Mouse (Mus musculus) hindlimb bud, embryonic 11.5 days (tissue): ENCODE data around the gene Glis1.
A peak's percentile ranks its signal among the peaks of the same experiment; 100 is the strongest.

Experiments used
- DNase-seq: peaks from one replicate; pipeline ENCODE4 v3.0.0-alpha.2; 2012; ENCODE audit warnings: low read depth, low spot score; ENCODE audit errors: extremely low spot score

Gene Glis1

DNA sequence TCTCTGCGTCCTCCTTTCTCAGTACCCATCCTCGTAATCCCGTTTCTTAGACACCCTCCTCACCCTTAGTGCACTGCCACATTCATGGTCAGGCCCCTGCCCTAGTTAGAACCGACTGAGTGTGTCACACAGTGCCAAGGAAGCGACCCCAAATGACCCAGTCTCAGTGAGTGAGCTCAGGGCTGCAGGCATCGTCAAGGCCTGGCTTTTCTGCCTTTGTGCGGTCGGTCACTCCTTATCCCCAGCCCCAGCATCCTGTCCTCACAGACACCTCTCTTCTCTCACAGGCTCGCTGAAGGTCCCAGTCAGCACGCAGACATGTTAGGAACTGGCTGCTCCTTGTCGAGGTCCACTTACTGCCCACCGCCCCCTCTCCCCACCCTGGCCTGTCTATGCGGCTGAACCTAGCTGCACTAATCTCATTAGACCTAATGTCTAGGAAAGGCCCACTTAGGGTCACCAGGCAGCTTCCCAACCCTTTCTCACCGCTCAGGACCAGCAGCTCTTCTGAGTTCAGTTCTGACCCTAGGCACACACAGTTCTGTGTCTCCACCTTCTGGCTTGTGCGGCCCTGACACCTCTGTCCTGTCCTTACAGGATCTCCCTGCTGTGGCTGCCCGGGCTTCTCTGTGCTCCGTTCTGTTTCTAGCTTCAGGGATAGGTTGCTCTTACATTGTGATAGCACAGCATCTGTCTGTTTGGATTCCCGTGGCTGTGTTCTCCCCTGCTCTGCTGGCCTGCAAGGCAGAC is 18.1 kb downstream of the Glis1 start:
- DNase-seq = no peak

DNA sequence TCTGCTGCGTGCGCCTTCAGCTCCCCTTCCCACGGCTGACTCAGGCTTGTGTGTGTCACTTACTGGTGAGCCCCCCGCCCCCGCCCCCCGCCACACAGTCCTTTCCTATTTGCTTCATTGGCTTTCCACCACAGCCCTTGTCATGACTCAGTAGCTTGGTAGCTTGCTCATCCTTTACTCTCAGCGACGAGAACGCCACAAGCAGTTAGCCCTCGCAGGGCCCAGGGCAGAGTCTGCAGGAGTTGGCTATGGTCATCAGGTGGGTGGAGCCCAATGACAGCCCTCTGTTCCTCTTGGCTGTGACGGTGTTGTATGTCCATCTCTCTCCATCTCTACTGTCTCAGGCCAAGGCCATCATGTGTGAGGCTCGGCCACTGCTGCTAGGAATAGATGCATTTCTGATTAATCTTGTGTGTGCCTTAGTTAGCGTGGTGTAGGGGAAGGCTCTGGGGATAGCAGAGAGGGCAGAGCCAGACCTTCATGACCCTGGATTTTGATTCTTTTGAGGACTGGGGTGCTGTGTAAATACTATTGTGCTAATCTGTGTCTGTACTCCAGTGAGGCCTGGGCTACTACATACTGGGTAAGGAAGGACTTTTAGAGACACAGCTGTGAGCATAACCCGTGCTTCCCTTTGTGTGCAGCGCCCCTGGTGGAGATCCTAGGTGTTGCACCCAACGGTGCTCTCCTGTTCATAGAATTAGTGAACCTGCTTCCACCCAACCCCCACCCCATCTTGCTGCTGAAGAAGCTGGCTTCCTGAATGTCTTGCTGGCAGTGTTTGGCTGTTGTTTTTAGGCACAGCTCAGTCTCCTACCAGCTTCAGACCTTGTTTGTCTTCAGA is 19.0 kb downstream of the Glis1 start:
- peak; percentile 79 for DNase-seq

DNA sequence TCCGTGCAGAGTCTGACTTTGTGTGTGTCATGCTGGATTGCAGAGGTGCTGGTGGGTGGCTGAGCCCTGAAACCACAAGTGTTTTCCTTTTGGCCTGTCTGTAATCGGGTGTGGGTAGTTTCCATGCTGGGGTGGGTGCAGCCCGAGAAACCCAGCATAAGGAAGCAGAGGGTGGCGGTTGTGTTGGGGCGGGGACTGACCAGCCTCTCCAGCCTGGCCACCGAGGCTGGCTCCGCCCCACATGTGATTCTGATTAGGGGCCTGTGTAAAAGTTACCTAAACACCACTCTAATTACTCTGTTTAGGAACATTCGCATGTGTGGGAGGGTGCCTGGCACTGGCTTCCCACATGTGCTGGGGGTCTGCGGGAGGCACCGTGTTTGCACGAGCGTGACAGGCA is 23.2 kb downstream of the Glis1 start:
- DNase-seq = no peak

DNA sequence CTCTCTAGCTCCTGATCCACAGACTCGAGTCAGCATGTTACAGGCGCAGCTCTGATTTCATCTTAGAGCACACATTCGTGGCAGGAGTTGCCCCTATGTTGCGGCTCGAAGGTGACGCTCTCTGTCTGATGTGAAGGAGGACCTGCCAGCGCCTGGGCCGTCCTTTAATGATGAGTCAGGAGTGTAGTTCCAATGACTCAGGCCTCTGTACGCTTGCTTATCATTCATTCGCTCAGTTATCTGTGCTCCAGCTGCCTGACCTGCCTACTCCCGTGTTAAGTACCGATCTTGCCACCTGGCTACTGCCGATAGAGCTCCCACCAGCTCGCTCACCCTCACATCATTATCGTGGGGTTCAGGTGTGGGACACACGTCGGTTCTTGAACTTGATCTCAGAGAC is 24.5 kb downstream of the Glis1 start:
- no peak for DNase-seq

DNA sequence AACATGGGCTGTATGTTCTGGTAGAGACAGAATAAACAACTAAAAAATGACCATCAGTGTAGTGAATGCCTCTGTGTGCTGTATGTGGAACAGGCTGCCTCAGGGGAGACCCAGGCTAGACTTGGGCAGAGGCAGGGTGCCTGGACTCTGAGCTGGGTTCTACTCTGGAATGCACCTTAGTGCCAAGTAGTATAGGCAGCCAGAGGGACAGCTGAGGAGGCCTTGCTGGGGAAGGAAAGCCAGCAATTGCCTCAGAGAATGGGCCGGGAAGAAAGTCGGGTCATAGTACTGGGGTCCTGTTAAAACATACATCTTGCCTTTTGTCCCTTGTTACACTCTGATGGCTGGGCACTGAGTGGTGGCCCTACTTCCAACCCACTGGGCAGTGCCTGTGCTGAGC is 25.1 kb downstream of the Glis1 start:
- no peak for DNase-seq

DNA sequence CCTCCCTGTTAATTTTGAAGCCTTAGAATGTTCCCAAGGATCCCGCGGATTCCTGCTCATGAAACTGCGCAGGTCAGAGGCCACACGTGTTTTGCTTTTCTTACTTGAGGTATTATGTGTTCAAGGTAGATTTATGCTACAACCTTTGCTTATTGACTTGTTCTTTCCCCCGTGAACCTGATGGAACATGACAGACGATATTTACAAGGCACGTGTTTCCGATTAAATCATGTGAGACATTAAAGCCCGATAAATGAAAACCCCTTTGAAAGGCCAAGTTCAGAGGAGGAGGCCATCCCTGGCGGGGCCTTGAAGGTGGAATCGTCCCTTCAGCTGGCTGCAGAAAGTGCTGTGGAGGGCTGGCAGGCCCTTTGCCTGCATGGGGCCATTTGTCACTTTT is 26.1 kb downstream of the Glis1 start:
- DNase-seq = peak; percentile 97

DNA sequence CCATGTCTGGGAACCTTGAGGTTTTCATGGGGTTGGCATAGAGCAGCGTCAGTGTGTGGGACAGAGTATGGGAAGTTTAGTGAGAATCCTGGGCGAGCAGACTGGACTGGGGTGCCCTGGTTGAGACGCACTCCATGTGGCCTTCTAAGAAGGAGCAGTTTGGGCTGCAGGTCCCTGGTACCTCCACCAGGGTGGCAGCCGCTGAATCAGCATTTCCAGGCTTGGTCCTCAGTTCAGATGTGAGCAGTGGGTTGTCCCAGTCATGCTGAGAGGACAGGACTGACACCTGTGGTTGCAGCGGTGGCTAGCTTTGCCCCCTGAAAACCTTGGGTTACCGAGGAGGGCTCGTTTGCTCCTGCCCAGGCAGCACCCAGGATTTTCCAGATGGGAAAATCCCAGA is 33.4 kb downstream of the Glis1 start:
- DNase-seq = no peak

DNA sequence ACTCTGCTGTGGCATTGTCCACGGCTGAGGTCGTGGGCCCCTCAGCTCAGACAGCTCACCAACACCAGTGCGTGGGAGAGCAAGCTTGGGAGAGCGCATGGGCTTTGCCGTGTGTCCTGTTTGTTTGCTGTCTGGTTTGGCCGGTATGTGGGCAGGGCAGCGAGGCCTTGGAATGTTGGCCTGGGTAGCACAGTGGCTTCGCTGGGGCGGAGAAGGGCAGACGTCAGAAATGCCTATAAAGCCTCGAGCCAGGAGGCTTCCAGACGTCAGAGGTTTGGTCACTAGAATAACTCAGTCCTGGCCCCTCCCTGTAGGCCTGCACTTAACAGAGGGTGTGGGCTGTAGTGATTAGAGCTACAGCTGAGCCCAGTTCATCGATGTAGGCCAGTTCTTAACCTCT is 33.9 kb downstream of the Glis1 start:
- DNase-seq = no peak

DNA sequence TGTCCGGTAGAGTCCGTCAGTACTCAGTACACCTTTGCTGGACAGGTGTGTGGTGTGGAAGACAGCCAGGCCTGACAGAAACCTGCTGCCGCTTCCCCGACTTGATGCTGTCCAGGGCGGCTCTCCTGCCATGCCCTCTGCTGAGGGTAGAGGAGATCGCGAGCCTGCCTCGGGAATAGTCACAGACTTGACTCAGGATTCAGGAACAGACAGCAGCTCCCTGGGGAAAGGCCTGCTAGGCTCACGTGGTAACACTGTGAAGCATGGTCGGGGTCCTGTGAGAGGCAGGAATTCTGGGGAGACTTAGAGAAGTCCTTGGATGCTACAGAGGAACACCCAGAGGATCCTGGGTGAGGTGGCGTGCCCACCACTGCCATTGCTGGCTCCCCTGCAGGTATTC is 34.4 kb downstream of the Glis1 start:
- DNase-seq = no peak

DNA sequence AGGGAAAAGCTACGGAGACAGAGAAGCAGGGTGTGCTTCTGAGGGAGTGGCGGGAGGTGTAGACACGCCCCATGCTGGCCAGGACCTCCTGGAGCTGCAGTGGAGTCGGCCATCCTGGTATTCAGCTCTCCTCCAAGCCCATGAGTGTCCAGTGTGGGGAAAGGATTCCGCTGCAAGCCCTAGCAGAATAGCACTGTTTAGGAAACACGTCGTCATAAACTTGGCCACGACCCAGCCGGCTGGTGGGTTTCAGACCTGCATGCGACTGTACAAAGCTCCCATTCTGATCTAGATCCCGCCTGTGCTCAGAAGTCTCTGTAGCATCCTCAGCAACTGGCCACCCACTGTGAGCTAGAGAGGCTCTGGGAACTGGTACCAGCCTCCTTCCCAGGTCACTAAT is 41.9 kb downstream of the Glis1 start:
- DNase-seq = no peak

DNA sequence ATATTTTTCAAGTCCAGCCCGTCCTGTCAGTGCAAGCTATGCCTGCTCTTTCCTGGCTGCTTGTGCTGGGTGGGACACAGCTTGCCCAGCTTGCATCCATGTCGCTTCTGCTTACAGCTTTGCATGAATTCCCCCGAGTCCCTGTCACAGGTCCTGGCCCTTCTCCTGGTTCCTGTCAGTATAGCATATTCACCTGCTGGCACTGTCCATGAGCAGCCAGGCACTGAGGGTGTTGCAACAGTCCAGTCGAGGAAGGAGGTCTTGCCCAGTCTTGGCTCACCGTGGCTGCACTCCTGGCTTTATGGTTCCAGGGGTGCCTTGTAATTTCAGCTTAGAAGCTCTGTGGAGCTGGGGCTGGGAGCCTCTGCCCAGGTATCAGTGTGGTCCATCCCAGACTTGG is 44.6 kb downstream of the Glis1 start:
- DNase-seq = no peak

DNA sequence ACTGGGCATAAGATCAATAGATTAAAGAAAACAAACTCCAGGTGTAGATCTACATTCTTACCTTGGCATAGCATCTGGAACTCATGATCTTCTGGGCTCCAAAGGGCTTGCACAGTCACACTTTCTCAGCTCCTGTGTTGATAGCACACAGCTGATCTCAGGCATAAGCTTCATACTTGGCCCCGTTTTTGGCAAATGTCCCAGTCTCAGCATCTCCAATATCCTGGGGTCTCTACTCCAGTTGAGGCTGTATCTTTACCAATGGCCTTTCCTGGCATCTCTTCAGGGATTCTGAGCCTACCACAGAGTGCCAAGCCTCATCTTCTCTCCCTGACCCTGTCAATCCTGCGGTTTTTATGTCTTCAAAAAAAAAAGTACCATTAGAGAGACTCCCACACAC is 48.1 kb downstream of the Glis1 start:
- no peak for DNase-seq

DNA sequence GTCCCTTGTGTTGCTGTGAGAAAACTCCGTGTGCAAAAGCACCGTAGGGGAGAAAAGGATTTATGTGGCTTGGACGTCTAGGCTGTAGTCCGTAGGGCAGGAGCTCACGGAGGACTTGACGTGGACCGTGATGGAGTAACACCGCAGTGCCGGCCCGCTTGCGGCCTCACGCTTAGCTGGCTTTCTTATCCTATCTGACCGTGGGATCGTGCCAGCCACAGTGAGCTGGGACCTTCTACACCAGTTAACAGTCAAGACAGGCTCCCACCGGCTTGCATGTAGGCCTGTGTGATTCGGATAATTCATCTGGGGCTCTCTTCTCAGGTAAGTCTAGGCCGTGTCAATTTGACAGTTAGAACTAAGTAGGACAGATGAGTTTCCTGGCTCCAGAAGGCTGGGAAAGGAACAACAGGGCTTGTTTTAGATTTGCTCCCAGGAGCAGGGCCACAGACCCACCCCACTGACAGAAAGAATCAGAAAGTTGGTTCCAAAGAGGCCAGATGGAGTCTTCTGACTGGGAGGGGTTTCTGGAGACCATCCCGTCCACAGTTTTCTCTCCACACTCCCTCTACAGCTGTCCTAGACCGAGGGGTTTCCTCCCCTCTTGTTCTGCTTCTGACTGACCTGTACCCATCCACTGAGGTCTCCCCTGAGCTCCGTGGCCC is 49.3 kb downstream of the Glis1 start:
- no peak for DNase-seq

DNA sequence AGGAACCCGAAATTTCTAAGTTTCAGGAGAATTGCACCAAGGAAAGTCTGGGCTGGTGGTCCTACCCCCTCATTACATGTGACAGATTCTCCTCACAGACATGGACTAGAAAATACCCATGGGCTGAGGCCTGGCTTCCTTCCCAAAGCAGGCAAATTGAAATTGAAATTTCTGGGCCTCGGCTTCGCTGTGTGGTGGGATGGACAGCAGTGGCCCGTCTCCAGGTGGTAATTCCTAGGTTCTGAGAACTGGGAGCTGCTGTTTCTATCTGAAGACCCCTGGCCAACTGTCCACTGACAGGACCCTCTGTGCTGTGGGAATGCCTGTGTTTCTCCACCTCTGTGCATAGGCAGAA is 49.8 kb downstream of the Glis1 start:
- DNase-seq = no peak

DNA sequence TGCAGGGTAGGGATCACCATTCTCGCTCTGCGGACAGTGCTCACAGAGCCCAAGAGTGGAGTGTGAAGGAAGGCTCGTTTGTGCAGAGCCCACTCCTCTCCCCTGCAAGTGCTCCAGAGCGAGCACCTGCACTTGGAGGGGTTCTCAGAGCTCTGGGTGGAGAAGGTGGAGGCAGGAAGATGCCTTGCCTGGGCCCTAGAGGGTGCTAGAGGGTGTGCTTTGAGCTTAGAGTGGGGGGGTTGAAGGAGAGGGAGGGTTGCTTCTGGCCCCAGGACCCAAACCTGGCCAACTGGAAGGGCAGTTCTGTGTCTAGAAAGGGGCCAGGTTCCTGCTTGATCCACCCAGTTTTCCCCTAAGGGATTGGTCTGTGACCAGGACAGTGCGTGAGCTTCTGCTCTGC is 51.5 kb downstream of the Glis1 start:
- DNase-seq = no peak

DNA sequence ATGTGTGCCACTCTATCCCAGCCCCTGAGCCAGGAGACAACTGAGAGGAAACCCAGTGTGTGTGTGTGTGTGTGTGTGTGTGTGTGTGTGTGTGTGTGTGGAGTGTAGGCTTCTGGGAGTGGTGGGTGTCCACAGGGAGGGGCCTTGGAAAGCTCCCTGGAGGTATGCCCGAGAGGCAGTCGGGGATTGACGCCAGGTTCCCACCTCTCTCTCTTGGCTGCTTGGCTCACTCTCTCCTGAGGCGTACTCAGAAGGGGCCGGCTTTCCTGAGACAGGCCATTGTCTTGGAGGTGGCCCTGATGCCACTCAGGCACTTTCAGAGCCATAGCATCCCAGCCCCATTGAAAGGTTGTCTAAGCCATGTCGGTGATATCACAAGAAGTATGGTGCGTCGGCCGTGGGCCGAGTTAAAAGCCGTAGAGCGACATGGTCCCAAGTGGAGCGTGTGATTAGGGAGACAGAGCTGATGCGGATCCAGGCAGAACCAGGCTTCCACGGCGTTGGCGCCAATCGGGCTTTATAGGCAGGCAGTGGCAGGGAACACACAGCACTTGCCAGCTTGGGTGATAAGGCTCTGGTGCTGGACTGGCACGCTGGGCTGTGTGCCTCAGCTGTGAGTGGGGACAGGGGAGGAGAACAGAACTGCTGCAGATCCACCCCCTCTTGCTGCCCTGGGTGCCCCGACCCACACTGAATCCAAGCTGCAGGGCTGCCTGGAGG is 54.9 kb downstream of the Glis1 start:
- no peak for DNase-seq

DNA sequence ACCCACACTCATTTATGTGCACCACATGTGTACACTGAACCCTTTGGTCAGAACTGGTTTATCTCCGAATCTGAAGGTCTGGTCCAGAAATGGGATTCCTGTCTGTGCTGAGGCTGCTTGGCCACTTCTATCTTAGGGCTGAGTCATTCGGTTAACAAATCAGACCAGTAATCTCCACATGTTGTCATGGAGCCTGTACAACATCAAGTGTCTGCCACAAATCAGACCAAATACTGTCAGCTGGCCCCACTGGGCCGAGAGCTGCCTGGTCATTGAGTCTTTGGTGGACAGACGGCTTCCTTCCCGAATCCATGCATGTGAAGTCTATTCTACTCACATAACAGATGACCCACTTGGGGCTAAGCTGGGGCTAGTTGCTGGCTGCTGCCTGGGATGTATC is 58.6 kb downstream of the Glis1 start:
- DNase-seq = no peak

DNA sequence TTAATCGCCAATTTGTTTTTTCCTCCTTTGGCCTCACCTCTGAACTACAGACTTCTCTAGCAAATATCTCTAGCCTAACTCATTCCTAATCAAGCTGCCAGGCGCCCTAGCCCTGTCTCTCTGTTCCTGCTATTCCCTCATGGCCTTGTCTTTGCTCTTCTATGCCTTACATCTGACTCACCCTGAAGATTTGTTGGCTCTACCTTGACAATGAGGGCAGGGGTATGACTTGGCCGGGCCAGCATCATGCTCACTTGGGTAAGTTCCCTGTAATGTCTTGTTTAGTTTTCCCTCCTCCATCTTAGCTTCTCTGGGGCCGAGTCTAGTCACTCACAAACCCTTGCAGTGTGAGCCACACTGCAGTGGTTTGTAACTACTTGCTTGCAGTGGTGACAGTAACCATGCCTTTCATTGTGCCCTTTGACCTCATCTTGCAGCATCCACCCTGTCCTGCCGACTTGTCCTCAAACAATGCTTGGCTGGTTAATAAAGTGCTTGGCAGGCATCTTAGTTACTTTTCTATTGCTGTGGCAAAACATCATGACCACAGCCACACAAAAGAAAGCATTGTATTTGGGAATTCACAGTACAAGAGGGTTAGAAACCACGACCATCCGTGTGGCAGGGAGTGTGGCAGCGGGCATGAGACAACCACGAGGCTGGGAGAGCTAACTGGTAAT is 61.5 kb downstream of the Glis1 start:
- DNase-seq = no peak

DNA sequence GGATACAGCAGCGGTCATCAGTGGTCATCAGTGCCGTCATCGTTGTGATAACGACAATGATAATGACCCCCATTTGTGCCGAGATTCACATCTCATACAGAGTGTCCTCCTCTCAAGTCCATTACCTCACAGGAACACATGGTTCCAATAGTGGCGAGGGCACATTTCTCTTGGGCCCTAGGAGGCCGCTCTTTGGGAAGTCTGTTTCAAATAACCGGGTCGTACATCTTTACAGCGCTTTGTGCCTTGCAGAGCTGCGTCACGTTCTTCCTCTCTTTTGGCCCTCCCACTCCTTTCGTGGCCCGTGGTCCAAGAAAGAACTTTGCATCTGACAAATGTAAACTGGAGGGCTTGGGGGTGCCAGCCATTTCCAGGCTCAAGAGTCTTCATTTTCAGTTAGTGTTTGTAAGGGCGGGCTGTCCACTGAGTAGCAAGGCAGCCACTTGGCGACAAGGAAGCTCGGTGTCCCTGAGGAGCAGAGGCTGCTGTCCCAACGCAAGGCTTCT is 63.1 kb downstream of the Glis1 start:
- DNase-seq = no peak

DNA sequence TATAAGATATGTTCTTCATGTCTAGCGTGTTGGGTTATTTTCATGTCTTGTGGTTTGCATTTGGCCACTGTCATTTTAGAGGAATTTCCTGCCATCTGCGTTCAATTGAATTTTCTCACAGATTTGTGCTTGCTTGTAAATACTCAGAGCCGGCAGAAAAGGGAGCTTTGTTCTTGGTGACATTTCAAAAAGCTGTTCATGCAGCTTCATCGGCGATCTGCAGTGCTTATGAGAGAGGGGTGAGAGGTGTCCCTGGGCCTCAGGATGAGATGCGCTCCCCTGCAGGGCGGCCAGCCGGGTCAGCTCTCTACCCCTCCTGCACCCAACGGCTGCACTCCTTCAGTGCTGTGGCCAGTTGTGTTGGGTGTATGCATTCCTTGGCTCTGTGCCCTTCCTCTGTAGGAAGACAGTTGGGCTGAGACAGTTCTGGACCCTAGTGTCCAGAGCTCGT is 68.2 kb downstream of the Glis1 start:
- DNase-seq = no peak

DNA sequence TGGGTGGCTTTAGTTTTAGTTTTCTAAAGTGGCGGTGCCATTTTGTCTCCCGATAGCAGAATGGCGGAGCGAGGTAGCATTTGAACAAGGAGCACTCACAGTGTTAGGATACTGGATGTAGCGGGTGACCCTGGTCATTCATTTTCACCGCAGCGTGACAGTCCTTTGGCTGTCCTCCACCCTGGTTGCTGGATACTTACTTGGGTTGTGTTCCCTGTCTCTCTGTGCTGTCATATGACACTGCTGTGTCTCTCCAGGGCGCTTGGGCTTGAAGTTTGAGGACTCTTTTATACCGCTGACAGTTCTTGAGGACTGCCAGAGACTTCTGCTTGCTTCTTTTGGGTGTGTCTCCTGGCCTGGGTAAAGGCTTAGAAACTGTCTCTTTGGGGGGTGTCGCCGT is 80.6 kb downstream of the Glis1 start:
- DNase-seq = no peak
